Mouse (Mus musculus) left cerebral cortex, postnatal 14 days (tissue): ENCODE results near the gene Casz1. TPM values are rescaled to one million over a fixed set of nuclear protein-coding genes. Genes with fewer than 3 reads are reported as not detected.

Experiments
- DNase-seq, 2 experiments: peaks; one replicate each; pipeline ENCODE4 v3.0.0; 2021 to 2022; ENCODE audit warnings: low spot score in 2 of 2, mixed read lengths in 1 of 2
- intact Hi-C: fragments of 180-260 bp; cut with DNase I; formaldehyde crosslinking; loops from one replicate; pipeline ENCODE4 v1.15.1; 2025
- total RNA-seq, 2 experiments: library from RNA; stranded (reverse); gene quantifications; 2 replicates each; pipeline ENCODE4 v1.2.3; 2021

Casz1 gene
- total RNA-seq, 2 experiments from 2014 or later: 1.1 to 1.6 TPM

DNA sequence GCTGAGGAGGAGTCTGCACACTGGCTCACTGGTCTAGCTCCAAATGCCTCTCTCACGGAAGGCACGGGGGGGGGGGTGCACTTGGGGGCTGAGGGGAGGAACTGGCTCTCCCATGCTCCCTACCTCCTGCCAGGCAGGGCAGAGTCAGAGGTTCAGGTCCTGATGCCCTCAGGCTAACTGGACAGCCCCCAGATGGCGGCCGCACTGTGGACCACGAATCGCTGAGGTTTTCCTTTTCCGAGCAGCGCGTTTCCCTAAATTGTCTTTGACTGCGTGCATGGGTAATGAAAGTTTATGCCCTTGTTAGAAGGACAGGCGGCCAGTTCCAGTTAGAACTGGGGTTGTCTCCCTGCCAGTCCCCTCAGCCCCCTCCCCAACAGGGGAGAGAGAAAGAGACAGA, 116.4 kb downstream of the Casz1 start:
- no peak for DNase-seq
- intact Hi-C loops: no loop called here

DNA sequence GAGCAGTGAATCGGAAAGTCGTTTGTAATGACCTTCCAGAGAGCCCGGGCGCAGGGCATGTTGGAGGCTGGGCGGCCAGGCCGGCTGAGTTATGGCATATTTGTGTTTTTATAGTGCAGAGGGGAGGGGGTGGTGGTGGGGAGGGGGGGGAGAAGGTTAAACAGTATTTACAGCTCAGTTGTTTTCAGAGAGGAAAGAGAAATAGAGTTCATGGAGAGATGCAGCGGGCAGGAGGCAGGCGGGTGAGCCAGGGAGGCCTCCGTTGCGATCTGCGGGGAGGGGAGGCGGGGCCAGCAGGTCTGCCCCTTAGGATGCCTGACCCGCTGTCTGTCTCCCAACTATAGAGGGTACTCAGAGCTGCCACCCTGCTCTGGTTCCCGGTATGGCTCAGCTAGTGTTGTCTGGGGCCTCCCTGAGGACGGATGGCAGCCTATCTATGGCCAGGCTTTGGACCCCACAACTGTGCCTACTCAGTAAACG, 118.0 kb downstream of the Casz1 start:
- intact Hi-C loops: no loop called here
- DNase-seq: no peak

DNA sequence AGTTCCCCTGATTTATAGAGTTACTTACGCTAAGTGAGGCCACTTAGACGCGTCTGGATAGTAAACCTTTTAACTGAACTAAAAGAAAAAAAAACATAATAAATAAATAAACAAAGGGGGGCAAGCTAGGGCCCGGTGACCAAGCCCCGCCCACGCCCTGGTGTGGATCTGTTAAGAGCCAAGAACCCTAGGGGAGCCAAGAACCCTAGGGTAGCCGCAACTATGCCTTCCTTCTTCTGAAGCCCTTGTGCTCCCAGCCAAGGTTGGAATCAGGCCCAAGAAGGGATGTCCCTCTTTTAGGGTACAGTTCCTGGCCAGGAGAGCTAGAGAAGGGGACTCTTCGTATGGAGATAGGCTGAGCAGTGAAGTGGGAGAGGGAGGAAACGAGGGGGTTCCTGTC, 119.2 kb downstream of the Casz1 start:
- intact Hi-C loops: no loop called here
- no peak for DNase-seq

DNA sequence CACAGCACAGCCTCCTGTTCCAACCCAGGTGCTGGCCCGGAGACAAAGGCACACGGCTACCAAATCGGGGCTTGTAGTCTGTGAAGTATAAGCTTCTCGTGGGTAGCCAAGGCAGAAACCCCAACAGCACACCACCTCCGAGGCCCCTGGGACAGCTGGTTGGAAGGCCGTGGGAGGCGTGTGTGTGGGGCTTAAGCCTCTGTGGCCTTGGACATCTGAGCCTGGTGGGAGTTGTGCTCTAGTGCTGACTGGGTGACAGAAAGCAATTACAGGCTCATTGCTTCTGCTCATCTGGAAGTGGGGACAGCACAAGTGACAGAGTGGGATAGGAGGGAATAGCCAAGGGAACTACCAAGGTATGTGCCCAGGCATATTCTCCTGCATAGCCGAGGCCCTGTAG, 119.7 kb downstream of the Casz1 start:
- DNase-seq: no peak
- intact Hi-C loops: no loop called here

DNA sequence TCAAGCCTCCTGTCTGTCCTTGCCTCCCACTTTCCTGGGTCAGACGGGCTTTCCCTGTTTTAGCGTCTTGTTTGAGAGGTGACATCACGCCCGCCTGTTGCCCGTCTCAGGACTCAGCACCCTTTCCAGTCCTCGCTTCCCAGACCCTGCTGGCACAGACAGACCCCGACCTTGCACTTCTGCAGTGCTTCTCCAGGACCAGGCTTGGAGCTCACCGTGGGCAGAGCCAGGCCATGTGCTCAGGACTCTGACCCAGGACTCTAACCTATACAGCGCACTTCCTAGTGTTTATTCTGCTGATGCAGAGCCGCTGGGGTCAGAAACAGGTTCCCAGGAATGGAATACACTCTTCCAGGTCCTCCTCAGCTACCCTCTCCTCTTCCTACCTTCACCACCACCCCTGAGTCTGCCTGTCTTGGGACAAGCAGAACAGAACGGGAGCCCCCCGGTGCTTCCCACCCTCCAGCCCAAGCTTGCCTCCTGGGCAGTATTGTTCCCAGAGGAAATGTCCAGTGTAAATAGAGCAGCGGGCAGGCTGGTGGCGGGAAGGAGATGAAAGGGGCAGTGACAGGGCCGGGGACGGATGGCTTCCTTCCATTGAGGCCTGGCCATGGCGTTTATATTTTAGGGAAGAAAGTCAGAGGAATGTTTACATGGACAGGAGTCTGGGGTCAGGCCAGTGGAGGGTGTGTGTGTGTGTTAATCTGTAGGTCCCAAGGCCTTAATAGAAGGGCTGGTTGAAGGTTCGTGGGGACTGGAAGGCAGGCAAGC, 121.5 kb downstream of the Casz1 start:
- intact Hi-C loops: no loop called here

DNA sequence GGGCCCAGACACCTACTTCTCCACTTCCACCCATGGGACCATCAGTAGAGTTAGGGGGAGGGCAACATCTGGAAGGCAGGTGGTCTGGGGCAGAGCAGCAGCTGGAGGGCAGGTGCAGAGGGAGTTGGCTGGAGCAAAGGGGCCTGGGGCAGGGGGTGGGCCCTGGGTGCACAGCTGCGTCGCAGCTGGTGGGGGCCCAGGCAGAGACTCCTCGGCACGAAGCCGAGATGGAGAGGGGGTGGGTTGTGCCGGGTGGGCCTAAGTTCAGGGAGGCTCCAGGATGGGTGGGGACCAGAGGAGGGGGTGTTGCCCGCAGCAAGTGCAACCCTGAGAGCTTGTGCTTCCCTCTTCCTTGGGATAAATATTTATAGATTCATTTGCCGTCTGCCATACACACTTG, 122.2 kb downstream of the Casz1 start:
- intact Hi-C loops: no loop called here
- no peak for DNase-seq

More for the DNA sequence above, 121.5 kb downstream of the Casz1 start:
- DNase-seq: no peak

DNA sequence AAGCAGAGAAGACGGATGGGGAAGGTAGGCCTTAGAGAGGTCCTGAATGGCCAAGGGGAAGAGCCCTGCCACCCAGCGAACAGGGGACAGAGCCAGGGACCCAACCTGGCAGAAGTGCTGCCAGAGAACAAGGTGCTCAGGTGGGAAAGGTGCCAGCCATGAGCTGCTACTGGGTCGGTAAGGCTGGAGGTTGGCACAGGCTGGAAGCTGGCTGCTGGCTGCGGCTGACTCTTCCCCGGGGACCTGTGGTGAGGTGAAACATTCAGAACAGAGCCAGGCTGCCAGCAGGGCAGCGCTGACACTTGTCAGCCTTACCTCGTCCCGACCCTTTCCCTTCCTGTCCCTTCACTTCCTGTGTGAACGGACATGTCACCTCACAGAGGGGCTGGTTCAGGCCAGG, 124.1 kb downstream of the Casz1 start:
- no peak for DNase-seq
- intact Hi-C loops: no loop called here

DNA sequence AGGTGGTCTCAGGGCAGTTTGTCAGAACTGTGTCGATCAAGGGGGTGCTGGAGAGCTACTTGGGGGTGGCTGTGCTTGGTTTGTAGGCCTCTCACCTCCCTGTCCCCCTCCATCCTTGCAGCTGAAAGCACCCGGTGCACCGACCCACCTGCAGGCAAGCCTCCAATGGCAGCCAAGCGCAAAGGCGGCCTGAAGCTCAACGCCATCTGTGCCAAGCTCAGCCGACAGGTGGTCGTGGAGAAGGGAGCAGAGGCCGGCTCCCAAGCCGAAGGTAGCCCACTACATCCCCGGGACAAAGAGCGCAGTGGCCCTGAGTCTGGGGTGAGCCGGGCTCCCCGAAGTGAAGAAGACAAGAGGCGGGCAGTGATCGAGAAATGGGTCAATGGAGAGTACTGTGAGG, 124.6 kb downstream of the Casz1 start:
- DNase-seq: no peak
- intact Hi-C loops: no loop called here

GRCm38 (mm10) chr4:148930721-148931229, 126.5 kb downstream of the Casz1 start:
- no peak for DNase-seq
- intact Hi-C loops: no loop called here

GRCm38 (mm10) chr4:148933109-148933508, 128.9 kb downstream of the Casz1 start:
- intact Hi-C loops: no loop called here
- DNase-seq: no peak

DNA sequence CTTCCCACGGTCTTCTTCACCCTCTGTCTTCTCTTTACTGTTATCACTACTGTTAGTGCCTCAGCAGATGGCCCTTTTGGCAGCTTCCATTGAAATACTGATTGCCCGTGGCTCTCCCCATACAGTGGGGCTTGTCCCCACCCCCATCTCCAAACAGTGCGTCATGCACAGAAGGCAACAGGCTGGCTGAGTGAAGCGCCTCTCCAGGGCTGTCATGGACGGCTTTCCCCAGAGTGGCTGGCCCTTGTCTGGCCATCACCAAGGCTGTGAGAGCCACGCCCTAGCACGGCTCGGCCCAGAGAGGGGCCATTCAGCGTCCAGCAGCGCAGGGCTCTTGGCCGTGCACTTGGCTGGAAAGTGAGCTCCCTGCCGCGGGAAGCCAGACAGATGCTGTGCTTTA, 131.0 kb downstream of the Casz1 start:
- DNase-seq: peak; percentile 20 to 33
- intact Hi-C loops: no loop called here

DNA sequence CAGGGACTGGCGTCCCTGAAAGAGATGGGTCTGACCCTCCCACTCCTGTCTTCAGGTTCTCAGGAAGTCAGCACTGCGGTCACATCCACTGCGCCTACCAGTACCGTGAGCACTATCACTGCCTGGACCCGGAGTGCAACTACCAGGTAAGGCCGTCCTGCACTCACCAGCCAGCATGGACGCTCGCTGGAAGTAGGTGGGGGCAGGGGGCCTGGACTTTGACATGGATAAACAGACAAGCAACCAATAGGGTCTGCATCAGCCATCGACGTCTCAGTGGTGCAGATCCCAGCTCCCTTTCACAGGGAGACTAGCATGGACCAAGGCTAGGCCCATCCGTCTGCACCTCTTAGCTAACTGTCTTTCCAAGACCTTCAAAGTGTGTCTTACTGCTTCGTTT, 131.9 kb downstream of the Casz1 start:
- no peak for DNase-seq
- intact Hi-C loops: no loop called here

- DNase-seq: no peak
These were observed 132.5 kb downstream of the Casz1 start for GRCm38 (mm10) chr4:148936727-148937126.

GRCm38 (mm10) chr4:148938546-148938945, 134.3 kb downstream of the Casz1 start:
- DNase-seq: no peak
- intact Hi-C loops: no loop called here

More at GRCm38 (mm10) chr4:148936727-148937126, 132.5 kb downstream of the Casz1 start:
- intact Hi-C loops: no loop called here

DNA sequence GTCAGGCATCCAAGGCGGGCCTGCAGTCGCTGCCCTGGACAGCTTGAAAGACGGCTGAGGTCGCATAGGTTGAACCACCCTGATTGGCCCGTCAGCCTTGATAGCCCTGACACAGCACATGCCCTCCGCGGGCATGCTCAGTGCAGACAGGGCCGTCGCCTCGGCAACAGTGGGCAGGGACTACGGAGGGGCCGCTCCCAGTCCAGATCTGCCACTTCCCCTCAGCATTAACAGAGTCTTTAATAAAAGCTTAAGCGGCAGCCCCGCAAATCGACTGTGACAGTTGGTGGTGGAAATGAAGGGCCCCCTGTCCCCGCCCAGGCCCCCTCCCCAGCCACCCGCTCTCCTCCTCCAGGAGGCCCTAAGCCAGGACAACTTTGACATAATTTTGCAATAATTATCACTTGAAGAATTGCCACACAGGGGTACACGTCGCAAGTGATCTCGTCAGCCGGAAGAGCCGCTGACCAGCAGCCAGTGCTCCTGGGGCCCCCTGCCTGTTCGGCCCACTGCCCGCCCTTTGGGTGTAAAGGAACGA, 136.5 kb downstream of the Casz1 start:
- DNase-seq: peak; percentile 29 to 57
- intact Hi-C loops: no loop called here

DNA sequence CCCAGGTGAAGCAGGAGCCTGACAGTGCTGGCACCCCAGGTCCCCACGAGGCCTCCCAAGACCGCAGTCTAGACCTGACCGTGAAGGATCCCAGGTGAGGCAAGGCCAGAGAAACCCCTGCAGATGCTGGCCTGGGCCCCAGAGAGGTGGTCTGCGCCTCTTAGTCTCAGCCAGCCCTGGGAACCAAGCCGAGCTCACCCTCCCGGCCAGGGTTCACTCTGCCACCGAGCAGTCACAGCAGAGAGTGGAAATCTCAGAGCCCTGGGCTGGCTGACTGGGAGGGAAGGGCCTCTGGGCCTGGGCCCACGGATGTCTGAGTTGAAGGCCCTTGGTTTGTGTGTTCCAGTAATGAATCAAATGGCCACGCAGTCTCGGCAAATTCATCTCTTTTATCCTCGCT, 137.1 kb downstream of the Casz1 start:
- no peak for DNase-seq
- intact Hi-C loops: no loop called here

DNA sequence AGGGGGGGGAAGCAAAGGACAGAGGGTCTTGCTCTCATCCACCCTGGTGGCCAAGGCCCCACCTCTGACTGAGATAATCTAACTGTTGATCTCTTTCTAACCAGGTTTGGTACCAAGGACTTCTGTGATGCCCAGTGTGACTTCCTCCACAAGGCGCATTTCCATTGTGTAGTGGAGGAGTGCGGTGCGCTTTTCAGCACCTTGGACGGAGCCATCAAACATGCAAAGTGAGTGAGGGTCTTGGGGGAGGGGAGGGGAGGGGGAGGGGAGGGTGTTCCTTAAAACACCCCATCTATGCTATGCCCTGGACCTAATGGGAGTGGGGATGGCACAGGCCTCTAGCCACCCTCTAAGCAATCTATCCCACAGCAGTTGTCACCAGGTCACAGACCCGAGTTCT, 138.9 kb downstream of the Casz1 start:
- DNase-seq: no peak
- intact Hi-C loops: no loop called here

GRCm38 (mm10) chr4:148945476-148945881, 141.2 kb downstream of the Casz1 start:
- DNase-seq: peak; percentile 56 to 66
- intact Hi-C loops: no loop called here

- intact Hi-C loops: no loop called here
- no peak for DNase-seq
These were observed 141.8 kb downstream of the Casz1 start for GRCm38 (mm10) chr4:148946071-148946470.

GRCm38 (mm10) chr4:148947833-148948388, 143.7 kb downstream of the Casz1 start:
- intact Hi-C loops: no loop called here
- DNase-seq: no peak

GRCm38 (mm10) chr4:148950487-148950886, 146.3 kb downstream of the Casz1 start:
- no peak for DNase-seq

More at GRCm38 (mm10) chr4:148950487-148950886, 146.3 kb downstream of the Casz1 start:
- intact Hi-C loops: no loop called here
